Mouse (Mus musculus): ENCODE measurements at regions not wholly inside any gene's neighbourhood (a gene's known extent, or its start where the extent isn't known, plus 50 kb on each side); places are given as distances from the start of the nearest gene placed in this dataset.

DNA sequence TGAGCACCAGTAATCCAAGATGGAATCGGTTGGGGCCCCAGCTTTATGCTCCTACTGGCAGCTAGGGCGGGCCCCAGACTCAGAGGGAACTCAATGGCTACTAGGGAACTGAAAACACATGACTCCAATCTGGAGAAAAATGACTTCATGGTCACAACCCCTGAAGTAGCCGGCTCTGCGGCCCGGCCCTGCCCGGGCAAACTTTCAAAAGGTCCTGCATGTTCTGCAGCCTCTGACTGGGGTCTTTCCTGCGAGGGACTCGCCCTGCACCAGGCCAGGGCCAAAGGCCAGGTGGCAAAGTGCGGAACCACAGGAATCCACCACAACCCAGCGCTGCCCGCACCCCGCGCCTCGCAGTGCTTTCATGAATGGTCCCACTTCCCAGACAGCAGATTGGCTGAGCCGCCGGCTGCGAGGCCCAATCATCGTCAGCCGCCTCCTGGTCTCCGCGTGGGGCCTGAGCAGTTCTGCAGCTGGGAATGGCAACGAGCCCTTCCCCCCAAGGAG is 91.0 kb upstream of the Ccnd1 start:
- TF ChIP-seq CTCF (IDR thresholded peaks at IDR 0.05; ENCODE audit: low read depth) (no peak), EP300 (IDR thresholded peaks at IDR 0.05; ENCODE audit: low read depth) (no peak)

Data from liver, embryonic 14.5 days (tissue).